Mouse (Mus musculus): Measurements from ENCODE around the gene Megf8.
"Not testable (repeated sequence)": the region's sequence is repeated elsewhere in the genome, so short reads cannot be mapped to it uniquely, and the experiment has no call there.

Gene Megf8

DNA sequence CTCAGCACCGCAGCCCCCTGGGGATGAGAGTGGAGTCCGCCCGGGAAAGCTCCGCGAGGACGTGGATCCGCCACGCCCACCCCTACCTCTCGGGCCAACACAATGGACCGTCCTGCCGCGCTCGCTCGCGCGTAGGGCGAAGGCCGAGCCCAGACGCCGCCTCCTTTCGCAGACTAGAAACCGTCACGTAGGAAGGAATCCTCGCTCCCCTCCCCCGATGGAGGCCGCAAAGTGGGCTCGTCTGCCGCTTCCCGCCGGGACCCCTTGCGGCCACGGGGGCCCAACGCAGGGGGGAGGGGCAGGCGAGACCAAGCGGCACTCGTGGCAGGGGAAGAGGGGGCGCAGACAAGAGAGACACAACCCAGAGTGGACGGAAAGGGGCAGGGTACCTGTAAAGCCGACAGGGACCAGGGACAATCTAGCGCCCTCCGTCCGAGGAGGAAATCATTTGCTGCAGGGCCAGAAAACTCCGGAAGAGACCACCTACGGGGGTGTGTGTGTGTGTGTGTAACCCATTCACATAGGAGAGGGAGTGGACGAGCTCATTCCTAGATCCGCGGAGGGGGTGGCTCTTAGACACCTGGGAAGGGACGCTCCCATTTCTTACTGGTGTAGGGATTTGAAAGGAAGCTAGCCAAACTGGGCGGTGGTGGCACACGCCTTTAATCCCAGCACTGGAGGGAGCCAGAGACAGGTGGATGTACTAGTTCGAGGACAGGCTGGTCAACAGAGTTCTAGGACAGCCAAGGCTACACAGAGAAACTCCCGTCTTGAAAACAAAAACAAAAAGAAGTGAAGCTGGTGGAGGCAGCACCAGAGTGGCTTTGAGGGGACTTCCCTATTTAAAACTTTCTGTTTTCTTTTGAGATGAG, 19.3 kb upstream of the Megf8 start, which contains the start of gene Pafah1b3:
Pafah1b3 (minus strand) TSS at position 533 of the 872 bp plus-strand sequence.
- peak; percentile 91 for DNase-seq (ENCODE audit: low read depth, low spot score)

DNA sequence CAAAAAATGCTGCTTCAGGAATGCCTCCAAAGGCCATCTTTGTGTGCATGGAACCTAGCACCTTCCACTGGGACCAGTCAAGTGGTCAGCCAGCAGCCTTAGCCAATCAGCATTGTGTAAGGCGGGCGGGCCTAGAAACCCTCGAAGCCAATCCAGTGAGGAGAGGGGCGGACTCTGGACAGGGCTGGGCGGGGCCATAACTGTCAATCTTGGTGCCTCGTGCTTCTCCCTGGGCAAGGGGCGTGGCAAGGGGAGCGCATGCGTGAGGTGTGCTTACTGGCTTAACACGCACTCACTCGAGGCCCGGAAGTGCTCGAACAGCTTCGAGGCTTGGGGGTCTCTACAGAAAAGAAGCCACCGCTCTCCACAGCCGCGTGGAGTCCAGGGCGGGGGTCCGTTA, 15.9 kb upstream of the Megf8 start, which contains the start of gene Prr19:
Prr19 (plus strand) TSS at position 349 of the 400 bp plus-strand sequence.
- DNase-seq (ENCODE audit: low read depth, low spot score): no peak

DNA sequence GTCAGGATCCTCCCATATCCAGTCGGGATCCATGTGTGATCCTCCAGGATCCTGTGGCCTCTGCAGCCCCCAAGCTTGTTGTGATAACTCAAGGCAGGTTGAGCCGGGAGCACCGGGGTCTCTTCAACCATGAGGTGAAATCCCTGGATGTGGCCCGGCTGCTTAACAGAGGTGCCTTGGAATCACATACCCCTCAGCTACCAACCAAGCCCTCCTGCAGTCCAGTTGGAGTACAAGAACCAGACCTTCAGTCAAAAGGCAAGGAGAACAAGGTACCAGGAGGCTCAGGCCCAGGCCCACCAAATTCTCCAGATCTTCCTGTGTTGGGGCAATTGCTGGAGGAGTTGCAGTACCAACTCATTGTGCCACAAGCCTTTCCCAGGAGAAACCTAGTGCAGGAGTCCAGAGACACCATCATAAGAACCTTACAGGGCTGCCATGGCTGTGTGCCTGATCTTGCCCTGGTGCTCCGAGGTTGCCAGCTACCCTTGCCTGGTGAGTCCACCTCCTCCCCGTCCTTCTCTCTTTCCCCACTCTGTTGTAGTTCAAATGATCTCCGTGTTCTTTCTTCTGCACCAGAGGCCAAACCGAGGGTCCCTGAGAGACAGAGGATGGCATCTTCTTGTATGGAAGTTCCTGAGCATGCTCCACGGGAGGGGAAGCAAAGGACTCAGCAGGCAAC, 13.8 kb upstream of the Megf8 start:
- DNase-seq (ENCODE audit: low read depth, low spot score): no peak

DNA sequence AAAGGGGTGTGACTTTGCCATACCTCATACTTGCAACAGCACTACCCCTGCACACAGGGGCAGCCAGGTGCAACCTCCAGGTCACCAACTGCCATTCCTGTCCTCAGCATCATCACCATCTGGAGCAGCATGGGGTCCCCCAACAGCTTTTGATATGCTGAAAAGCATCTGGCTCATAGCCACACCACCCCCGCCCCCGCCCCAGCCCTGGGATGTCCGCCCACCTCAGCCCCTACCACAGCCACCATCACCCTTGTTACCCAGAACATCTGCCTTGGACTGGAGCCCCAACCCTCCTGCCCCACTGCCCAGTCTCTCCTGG, 13.3 kb upstream of the Megf8 start:
- DNase-seq (ENCODE audit: low read depth, low spot score): no peak

DNA sequence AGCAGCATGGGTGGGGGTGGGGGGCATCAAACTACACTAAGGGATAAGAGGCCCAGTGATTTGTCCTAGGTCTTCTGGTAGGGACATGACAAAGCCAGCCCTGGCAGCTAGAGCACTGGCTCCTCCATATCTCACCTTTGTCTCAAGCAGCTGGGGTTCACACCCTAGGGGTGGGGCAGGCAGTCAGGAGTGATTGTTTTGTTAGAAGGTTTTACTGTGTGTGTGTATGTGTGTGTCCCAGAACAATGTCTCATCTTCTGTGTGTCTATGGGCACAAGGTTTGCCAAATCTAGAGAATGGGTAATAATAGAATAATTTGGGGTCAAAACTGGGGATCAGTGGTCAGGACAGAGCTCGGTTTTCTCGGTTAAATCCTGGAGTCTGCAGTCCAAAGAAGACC, 11.5 kb upstream of the Megf8 start:
- DNase-seq (ENCODE audit: low read depth, low spot score): no peak

DNA sequence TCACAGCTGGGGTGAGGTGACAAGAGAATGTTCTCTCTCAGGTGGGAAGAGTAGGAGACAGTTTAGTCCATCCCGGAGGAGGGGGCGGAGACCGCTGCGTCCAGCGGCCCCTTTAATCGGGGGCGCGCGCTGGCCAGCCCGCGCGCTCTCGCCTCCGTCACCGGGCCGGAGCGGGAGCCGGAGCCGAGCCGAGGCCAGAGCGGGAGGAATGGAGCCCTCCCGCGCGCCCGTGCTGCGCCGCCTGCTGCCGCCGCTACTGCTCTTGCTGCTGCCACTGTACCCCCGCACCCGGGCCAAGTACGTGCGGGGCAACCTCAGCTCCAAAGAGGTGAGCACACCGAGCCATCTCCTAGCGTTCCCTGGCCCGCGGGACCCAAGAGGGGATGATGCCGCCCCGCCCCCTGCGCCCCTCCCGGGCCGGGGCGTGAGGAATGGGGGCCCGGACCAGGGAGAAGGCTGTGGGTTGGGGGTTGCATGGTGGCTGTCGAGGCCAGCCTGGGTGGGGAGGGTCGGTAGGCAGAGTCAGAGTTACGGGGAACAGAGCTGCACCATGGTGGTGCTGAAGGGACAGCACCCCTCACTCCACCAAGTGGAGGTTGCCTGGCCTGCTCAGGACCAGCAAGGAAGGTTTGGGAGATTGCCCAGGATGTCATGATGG, 10.9 kb upstream of the Megf8 start, which contains the start of gene Tmem145:
Tmem145 (plus strand) TSS at position 151 of the 658 bp plus-strand sequence.
- DNase-seq (ENCODE audit: low read depth, low spot score): no peak

DNA sequence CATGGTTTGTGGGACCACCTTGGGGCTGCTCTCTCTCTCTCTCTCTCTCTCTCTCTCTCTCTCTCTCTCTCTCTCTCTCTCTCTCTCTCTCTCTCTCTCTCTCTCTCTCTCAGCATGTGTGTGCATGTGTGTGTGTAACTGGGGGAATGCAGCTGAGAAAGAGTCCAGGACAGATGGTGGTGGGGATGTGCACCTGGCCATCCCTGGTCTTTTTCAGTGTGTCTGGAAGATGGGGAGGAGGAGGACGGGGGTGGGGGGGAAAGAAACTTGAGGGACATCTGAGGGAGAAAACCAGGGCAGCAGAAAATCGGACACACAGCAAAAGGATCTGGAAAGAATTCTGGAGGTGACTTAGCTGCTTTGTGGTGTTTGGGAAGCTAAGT, 10.4 kb upstream of the Megf8 start:
- no peak for DNase-seq (ENCODE audit: low read depth, low spot score)

DNA sequence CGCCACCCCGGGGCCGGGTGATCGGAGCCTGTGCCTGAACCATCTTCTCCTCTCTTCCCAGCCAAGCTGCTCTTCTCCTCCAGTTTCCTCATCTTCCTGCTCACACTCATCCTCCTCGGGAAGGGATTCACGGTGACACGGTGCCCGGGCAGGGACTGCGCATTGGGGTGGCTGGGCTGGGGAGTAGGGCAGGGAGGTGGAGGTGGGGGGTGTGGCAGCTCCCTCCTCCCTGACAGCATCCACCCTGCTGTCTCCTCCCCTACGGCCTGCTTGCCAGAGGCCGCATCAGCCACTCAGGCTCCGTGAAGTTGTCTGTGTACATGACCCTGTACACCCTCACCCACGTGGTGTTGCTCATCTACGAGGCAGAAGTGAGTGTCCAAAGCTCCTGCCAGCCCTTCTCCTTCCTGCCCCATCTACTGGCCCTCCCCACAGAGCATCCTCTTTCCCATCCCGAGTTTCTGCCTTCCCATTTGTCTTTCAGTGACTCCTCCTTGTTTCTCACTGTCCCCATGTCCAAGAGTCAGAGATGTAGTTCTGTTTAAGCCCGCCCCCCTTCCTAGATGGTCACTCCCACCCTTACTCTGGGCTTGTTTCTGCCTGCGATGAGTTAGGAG, 8.2 kb upstream of the Megf8 start:
- DNase-seq (ENCODE audit: low read depth, low spot score): no peak

DNA sequence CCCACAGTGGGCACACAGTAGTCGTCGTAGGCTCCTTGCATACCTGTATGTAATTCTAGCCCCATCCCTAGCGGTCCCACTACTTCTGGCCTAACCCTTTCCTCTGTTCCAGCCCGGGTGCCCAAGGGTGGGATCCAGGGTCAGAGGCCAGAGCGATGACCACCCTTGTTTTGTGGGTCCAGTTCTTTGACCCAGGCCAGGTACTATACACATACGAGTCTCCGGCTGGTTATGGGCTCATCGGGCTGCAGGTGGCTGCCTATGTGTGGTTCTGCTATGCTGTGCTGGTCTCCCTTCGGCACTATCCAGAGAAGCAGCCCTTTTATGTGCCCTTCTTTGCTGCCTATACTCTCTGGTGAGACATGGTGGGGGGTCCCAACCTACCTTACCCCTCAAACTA, 7.5 kb upstream of the Megf8 start:
- DNase-seq (ENCODE audit: low read depth, low spot score): no peak

DNA sequence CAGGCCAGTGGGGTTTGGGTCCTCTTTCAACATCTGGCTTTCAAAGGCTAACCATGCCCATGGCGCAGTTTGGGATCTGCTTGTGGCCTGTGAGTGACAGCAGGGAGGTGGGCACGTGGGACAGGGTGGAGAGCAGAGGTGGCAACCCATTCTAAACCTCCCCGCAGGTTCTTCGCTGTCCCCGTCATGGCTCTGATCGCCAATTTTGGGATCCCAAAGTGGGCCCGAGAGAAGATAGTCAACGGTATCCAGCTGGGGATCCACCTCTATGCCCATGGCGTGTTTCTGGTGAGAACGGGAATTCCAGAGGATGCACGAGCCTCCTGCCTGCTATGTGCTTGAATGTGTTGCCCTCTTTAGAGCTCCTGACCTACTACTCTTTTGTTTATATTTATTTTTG, 5.8 kb upstream of the Megf8 start:
- no peak for DNase-seq (ENCODE audit: low read depth, low spot score)

DNA sequence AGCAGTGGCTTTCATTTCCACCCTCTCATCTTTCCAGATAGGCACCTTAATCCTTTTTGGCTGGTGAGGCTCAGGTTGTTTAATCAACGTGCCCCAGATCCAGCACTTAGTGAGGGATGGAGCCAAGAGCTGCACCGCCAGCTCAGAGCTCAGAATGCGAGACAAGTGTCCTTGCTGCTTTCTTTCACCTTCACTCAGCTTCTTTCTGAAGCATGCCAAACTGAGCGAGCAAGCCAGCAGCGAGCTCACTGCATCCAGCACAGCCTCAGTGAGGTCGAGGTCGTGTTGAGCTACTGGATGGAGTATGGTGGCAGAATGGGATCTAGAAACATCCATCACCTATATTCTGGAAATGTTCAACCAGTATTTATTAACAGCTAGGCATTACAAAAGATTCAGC, 3.6 kb upstream of the Megf8 start:
- DNase-seq (ENCODE audit: low read depth, low spot score): no peak

DNA sequence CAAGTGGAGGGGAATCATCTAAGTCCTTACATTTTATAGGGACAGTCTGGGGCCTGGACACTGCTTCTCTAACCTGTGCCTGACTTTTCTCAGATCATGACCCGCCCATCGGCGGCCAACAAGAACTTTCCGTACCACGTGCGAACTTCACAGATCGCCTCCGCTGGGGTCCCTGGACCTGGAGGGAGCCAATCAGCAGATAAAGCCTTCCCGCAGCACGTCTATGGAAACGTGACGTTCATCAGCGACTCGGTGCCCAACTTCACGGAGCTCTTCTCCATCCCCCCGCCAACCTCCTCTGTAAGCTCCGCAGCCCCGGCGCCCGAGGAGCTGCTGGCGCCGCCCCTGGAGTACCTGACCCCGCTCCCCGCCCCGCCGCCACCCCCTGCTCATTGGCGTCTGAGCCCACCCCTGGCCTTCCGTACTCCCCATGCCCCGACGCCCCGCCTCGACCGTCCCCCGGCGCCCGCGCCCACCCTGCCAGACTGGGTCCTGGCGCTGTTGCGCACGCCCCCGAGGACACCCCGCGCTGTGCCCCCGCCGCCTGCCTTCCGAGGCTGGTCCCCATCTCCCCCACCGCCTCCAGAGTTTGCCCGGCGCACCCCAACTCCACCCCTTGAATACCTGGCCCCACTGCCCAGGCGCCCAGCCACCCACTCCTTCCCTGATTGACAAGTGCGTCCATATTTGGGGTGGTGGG, 2.2 kb upstream of the Megf8 start:
- DNase-seq (ENCODE audit: low read depth, low spot score): no peak

DNA sequence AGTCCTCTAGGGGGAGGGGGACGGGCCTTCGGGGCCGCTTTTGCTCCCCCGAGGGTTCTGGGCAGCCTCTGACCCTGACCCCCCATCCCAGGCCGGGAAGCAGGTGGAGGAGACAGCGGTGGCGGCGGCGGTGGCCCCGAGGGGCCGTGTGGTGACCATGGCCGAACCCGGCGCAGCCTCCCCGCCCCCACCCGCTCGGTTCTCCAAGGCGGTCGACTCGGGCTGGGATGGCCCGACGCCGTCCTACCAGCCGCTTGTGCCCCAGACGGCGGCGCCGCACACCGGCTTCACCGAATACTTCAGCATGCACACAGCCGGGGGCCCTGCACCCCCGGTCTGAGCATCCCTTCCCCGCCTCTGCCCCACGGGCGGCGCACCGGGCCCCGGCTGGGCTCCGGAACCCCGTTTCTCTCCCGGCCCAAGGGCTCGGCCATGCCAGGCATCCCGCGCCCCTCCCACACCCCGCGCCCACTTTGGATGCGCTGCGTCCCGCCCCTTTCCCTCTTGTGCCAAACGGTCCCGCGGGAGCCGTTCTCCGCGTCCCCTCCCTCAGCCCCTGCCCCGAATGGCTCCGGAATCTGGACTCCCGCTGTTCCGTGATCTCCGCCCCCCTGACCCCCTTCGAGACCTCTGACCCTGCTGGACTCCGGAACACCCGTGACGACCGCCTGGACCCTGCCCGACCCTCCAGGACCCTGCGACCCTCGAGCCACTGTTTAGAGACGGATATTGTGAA, 1.5 kb upstream of the Megf8 start:
- no peak for DNase-seq (ENCODE audit: low read depth, low spot score)

DNA sequence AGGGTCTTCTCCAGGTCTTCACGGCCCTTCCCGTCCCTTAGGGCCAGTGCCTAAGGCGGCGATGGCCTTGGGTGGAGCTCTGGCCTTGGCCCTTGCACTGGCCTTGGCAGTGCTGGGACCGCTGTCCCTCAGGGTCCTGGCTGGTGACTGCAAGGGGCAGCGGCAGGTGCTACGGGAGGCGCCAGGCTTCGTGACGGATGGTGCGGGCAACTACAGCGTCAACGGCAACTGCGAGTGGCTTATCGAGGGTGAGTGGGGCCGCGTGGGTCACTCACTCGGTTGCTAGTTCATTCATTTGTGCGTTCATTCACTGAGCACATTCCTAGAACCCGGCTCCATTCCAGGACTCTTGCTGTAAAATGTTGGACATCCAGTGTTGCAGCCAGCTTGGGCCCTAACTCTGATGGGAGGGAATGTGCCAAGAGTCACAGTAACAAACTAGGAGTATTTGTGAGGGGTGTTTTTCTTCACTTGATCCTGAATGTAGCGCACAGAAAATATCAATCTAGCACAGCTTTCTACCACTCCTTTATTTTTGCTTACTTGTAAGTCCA, 559 bp downstream of the Megf8 start:
- no peak for DNase-seq (ENCODE audit: low read depth, low spot score)

DNA sequence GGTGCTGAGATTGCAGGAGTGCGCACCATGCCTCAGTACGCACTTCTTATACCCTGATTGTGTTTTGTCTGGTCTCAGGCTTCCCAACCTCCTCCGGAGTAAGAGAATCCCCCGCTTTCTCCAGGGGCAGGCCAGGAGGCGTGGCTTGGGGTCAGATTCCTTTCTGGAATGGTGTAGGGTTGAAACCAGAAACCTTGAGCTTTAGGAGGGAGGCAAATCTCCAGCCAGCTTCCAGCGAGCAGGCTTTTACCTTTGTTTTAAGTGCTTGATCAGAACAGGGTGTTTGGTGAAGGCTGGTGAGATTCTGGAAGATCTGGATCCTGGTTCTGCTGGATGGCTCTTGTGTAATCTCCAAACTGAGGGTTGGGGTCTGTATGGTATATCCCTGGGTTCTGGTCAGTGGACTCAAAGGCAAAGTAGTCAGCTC, 5.1 kb downstream of the Megf8 start:
- DNase-seq (ENCODE audit: low read depth, low spot score): no peak

DNA sequence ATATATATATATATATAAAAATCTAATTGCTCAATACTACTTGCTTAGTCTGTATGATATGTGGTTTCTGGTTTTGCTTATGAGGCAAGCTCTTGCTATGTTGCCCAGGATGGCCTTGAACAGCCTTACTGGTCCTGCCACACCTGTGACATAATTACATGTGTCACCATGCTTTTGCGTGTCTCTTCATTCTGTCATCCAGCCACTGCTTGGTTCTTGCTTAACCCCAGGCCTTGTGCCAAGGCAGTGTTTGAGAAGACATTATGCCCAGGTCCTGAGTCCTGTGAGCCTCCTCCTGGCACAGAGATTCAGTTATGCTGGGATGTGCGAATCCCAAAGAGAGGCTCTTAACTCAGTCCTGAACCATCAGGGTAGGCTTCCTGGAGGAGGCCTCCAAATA, 6.3 kb downstream of the Megf8 start:
- no peak for DNase-seq (ENCODE audit: low read depth, low spot score)

DNA sequence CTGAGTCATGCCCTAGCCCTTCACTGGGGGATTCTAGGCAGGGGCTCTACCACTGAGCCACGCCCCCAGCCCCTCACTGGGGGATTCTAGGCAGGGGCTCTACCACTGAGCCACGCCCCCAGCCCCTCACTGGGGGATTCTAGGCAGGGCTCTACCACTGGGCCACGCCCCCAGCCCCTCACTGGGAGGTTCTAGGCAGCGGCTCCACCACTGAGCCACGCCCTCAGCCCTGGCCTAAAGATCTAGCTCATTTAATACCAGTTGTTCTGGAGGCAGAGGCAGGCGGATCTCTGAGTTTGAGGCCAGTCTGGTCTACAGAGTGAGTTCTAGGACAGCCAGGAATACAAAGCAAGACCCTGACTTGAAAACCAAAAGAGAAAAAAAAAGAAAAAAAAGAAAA, 8.5 kb downstream of the Megf8 start:
- DNase-seq (ENCODE audit: low read depth, low spot score): not testable (repeated sequence)

DNA sequence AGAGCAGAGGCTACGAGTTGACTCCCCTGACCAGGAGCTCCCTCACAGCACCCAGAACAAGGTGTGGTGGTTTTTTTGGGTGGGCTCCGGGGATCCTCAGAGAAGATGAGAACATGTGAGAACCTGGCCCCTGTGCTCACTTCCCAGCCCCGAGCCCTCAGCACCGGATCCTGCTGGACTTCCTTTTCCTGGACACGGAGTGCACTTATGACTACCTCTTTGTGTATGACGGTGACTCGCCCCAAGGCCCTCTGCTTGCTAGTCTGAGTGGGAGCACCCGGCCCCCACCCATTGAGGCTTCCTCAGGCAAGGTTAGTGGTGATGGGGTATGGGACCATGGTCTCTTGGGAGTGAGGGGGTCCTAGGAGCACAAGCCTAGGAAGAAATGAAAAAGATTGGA, 9.3 kb downstream of the Megf8 start:
- DNase-seq (ENCODE audit: low read depth, low spot score): no peak

DNA sequence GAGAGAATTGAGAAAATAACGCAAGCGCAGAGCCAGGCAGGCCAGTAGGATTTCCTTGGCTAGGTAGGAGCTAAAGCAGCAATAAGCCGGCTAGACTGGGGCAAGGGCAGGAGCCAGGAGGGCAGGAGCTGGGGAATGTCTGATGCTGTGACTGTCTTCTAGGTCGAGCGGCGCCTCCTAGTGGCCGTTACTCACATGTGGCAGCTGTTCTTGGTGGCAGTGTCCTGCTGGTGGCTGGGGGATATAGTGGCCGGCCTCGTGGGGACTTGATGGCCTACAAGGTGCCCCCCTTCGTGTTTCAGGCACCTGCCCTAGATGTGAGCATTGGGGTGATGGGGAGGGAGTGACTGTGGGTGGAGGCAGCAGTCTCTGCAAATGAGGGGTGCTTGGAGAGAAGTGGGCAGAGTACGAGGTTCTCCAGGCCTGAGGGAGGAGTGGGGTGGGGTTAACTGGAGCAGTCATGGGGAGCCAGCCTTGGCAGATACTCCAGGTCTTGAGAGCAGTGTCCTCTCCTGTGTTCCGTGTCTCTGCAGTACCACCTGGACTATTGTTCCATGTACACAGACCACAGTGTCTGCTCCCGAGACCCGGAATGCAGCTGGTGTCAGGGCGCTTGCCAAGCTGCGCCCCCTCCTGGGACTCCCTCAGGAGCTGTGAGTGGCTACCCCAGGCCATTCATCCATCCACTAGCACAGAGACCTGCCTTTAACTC, 16.8 kb downstream of the Megf8 start:
- DNase-seq (ENCODE audit: low read depth, low spot score): peak; percentile 54

DNA sequence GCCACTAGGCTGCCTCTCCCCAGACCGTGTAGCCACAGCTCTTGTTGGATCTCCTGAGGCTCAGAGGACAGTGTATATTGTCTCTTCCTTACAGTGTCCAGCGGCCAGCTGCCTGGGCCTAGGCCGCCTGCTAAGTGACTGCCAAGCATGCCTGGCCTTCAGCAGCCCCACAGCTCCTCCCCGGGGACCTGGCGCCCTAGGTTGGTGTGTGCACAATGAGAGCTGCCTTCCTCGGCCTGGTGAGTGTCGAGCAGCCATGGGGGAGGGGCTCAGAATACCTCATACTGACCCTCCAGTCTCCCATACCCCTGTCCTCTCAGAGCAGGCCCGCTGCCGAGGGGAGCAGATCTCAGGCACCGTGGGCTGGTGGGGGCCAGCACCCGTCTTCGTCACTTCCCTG, 17.5 kb downstream of the Megf8 start:
- DNase-seq (ENCODE audit: low read depth, low spot score): no peak
